Mouse (Mus musculus): ENCODE measurements at regions not wholly inside any gene's neighbourhood (a gene's known extent, or its start where the extent isn't known, plus 50 kb on each side); places are given as distances from the start of the nearest gene placed in this dataset.
A peak's percentile ranks its signal among the peaks of the same experiment; 100 is the strongest.

- no peak overlapping the region for H3K4me3 ChIP-seq (replicated peaks; ENCODE audit: control insufficient read depth, low read depth, low read length)
- 44% methylated on average over 6 of the region's 6 CpGs for WGBS
- TF ChIP-seq POLR2A (IDR thresholded peaks at IDR 0.05; ENCODE audit: borderline replicate concordance, control insufficient read depth, low read depth, low read length) (no peak), CTCF (IDR thresholded peaks at IDR 0.05; ENCODE audit: control insufficient read depth, insufficient read depth, low read length) (peak; percentile 49; the same call in 1 of the 2 replicates)
These were observed 82.5 kb upstream of the Lmcd1 start for GRCm38 (mm10) chr6:112191032-112191431.

GRCm38 (mm10) chr6:112197445-112197844 lies 76.1 kb upstream of the Lmcd1 start:
- no peak overlapping the region for H3K4me3 ChIP-seq (replicated peaks; ENCODE audit: control insufficient read depth, low read depth, low read length)
- 8% methylated on average over 16 of the region's 16 CpGs for WGBS
- no peaks in the 10 kb centered on the region for H3K4me1 ChIP-seq (ENCODE audit: control insufficient read depth, insufficient read depth, low read length)
- peak; percentile 66 for TF ChIP-seq CTCF (IDR thresholded peaks at IDR 0.05; ENCODE audit: control insufficient read depth, insufficient read depth, low read length)
- no peak for TF ChIP-seq POLR2A (IDR thresholded peaks at IDR 0.05; ENCODE audit: borderline replicate concordance, control insufficient read depth, low read depth, low read length)
- H3K27ac ChIP-seq (ENCODE audit: control insufficient read depth, insufficient read depth, low read depth, low read length, poor library complexity), result no peak overlapping the region

More at GRCm38 (mm10) chr6:112191032-112191431, 82.5 kb upstream of the Lmcd1 start:
- Histone ChIP-seq H3K27ac (ENCODE audit: control insufficient read depth, insufficient read depth, low read depth, low read length, poor library complexity) (no peak overlapping the region), H3K4me1 (ENCODE audit: control insufficient read depth, insufficient read depth, low read length) (no peaks in the 10 kb centered on the region)

GRCm38 (mm10) chr6:112199241-112199640 lies 74.3 kb upstream of the Lmcd1 start:
- Histone ChIP-seq H3K4me1 (ENCODE audit: control insufficient read depth, insufficient read depth, low read length) (no peaks in the 10 kb centered on the region), H3K4me3 (replicated peaks; ENCODE audit: control insufficient read depth, low read depth, low read length) (no peak overlapping the region), H3K27ac (ENCODE audit: control insufficient read depth, insufficient read depth, low read depth, low read length, poor library complexity) (no peak overlapping the region)
- WGBS, result 69% methylated on average over 4 of the region's 4 CpGs
- TF ChIP-seq CTCF (IDR thresholded peaks at IDR 0.05; ENCODE audit: control insufficient read depth, insufficient read depth, low read length) (no peak), POLR2A (IDR thresholded peaks at IDR 0.05; ENCODE audit: borderline replicate concordance, control insufficient read depth, low read depth, low read length) (no peak)

GRCm38 (mm10) chr6:112202120-112202519 lies 71.4 kb upstream of the Lmcd1 start:
- Histone ChIP-seq H3K4me3 (replicated peaks; ENCODE audit: control insufficient read depth, low read depth, low read length) (no peak overlapping the region), H3K4me1 (ENCODE audit: control insufficient read depth, insufficient read depth, low read length) (no peaks in the 10 kb centered on the region), H3K27ac (ENCODE audit: control insufficient read depth, insufficient read depth, low read depth, low read length, poor library complexity) (no peak overlapping the region)
- WGBS, result 54% methylated on average over 4 of the region's 4 CpGs
- no peak for TF ChIP-seq POLR2A (IDR thresholded peaks at IDR 0.05; ENCODE audit: borderline replicate concordance, control insufficient read depth, low read depth, low read length)
- TF ChIP-seq CTCF (IDR thresholded peaks at IDR 0.05; ENCODE audit: control insufficient read depth, insufficient read depth, low read length), result no peak

GRCm38 (mm10) chr6:112203321-112203720 lies 70.2 kb upstream of the Lmcd1 start:
- Histone ChIP-seq H3K4me3 (replicated peaks; ENCODE audit: control insufficient read depth, low read depth, low read length) (no peak overlapping the region), H3K4me1 (ENCODE audit: control insufficient read depth, insufficient read depth, low read length) (no peaks in the 10 kb centered on the region), H3K27ac (ENCODE audit: control insufficient read depth, insufficient read depth, low read depth, low read length, poor library complexity) (no peak overlapping the region)
- 50% methylated on average over 2 of the region's 2 CpGs for WGBS
- TF ChIP-seq POLR2A (IDR thresholded peaks at IDR 0.05; ENCODE audit: borderline replicate concordance, control insufficient read depth, low read depth, low read length) (no peak), CTCF (IDR thresholded peaks at IDR 0.05; ENCODE audit: control insufficient read depth, insufficient read depth, low read length) (no peak)

- H3K4me1 ChIP-seq (ENCODE audit: control insufficient read depth, insufficient read depth, low read length), result no peaks in the 10 kb centered on the region
- H3K27ac ChIP-seq (ENCODE audit: control insufficient read depth, insufficient read depth, low read depth, low read length, poor library complexity), result no peak overlapping the region
- TF ChIP-seq POLR2A (IDR thresholded peaks at IDR 0.05; ENCODE audit: borderline replicate concordance, control insufficient read depth, low read depth, low read length) (no peak), CTCF (IDR thresholded peaks at IDR 0.05; ENCODE audit: control insufficient read depth, insufficient read depth, low read length) (no peak)
- no peak overlapping the region for H3K4me3 ChIP-seq (replicated peaks; ENCODE audit: control insufficient read depth, low read depth, low read length)
- 68% methylated on average over 2 of the region's 2 CpGs for WGBS
These were observed 68.6 kb upstream of the Lmcd1 start for GRCm38 (mm10) chr6:112204956-112205355.

- 80% methylated on average over 11 of the region's 11 CpGs for WGBS
- Histone ChIP-seq H3K4me3 (replicated peaks; ENCODE audit: control insufficient read depth, low read depth, low read length) (no peak overlapping the region), H3K4me1 (ENCODE audit: control insufficient read depth, insufficient read depth, low read length) (no peaks in the 10 kb centered on the region), H3K27ac (ENCODE audit: control insufficient read depth, insufficient read depth, low read depth, low read length, poor library complexity) (no peak overlapping the region)
- TF ChIP-seq CTCF (IDR thresholded peaks at IDR 0.05; ENCODE audit: control insufficient read depth, insufficient read depth, low read length) (no peak), POLR2A (IDR thresholded peaks at IDR 0.05; ENCODE audit: borderline replicate concordance, control insufficient read depth, low read depth, low read length) (no peak)
These were observed 68.0 kb upstream of the Lmcd1 start for GRCm38 (mm10) chr6:112205420-112205995.

GRCm38 (mm10) chr6:112207229-112207628 lies 66.3 kb upstream of the Lmcd1 start:
- H3K27ac ChIP-seq (ENCODE audit: control insufficient read depth, insufficient read depth, low read depth, low read length, poor library complexity), result no peak overlapping the region

More at GRCm38 (mm10) chr6:112207229-112207628, 66.3 kb upstream of the Lmcd1 start:
- no peaks in the 10 kb centered on the region for H3K4me1 ChIP-seq (ENCODE audit: control insufficient read depth, insufficient read depth, low read length)
- TF ChIP-seq CTCF (IDR thresholded peaks at IDR 0.05; ENCODE audit: control insufficient read depth, insufficient read depth, low read length), result no peak
- TF ChIP-seq POLR2A (IDR thresholded peaks at IDR 0.05; ENCODE audit: borderline replicate concordance, control insufficient read depth, low read depth, low read length), result no peak
- 21% methylated on average over 5 of the region's 5 CpGs for WGBS
- H3K4me3 ChIP-seq (replicated peaks; ENCODE audit: control insufficient read depth, low read depth, low read length), result no peak overlapping the region
